Mouse (Mus musculus) cerebellum, adult 2 months (tissue): ENCODE measurements around the gene Ccdc63.

Source experiments
- CTCF ChIP-seq: fragments of 200-500 bp; IDR thresholded peaks from 2 replicates; pipeline ENCODE4 v1.5.1; 2011; ENCODE audit warnings: low read depth, mild to moderate bottlenecking, control low read depth, low read length, moderate library complexity, borderline replicate concordance; ENCODE audit not compliant: insufficient read depth
- POLR2A ChIP-seq: fragments of 200-500 bp; IDR thresholded peaks from 2 replicates; pipeline ENCODE4 v1.6.1; 2011; ENCODE audit warnings: low read length, control low read depth, borderline replicate concordance; ENCODE audit not compliant: insufficient read depth

DNA sequence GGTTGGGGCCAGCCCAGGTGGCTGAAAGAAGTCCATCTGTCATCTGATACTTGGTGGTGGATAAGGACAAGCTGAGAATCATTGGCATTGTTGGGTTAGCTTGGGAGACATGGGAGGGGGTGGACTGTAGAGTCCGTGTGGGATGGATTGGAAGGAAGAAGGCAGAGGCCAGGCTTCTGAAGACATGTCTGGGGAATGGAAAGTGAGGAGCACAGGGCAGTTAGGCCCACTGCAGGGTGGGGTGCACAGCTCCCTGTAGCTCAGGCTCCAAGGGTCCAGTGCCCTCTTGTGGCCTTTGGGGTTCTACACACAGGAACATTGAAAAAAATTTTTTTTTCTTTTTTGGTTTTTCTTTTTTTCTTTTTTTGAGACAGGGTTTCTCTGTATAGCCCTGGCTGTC lies 35.8 kb upstream of the Ccdc63 start:
- no peak for TF ChIP-seq POLR2A
- TF ChIP-seq CTCF = peak; percentile 80
